In the genomic region with DNA sequence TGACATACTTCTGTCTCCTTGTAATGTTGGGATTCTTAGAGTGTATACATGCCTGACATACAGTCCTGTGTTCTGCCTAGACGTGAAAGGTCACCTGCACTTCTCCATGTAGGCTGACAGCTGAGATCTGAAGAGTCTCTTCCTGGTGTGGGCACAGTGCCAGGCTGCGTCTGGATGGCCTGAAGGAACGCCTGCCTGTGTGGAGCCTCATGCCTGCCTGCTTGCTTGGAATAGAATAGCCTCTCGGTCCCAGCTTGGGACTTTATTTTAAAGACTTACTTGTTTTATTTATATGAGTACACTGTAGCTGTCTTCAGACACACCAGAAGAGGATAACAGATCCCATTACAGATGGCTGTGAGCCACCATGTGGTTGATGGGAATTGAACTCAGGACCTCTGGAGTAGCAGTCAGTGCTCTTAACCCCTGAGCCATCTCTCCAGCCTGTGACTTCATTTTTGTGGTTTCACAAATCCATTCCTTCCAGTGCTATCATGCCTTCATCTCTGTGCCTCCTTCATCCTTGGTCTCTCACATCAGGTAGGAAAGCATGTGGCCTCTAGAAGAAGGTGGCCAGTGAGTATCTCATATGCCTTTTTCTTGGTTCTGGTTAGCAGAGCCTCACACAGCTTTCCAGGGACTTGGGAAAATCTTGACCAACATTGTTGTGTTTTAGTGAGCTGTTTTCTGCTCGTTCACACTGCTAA, we compare ENCODE assay signal across 8 mouse cellular contexts. TPM values are rescaled to one million over a fixed set of nuclear protein-coding genes. Genes with fewer than 3 reads are reported as not detected.
DNase-seq lines count a peak whose midpoint lies in the region; ATAC-seq lines count a peak whose summit lies in the region.

No protein-coding gene starts in this region.

- peaks cover 12% of the 10 kb centered on the region; the same call in 1 of the 2 replicates for H3K4me1 ChIP-seq in limb, embryonic 13.5 days
- peaks cover 8% of the 10 kb centered on the region for H3K4me1 ChIP-seq in limb, embryonic 10.5 days

- H3K4me2 ChIP-seq in limb, embryonic 13.5 days (replicated peaks), result no peak overlapping the region

- H3K9ac ChIP-seq in limb, embryonic 13.5 days, result no peak overlapping the region

- H3K27ac ChIP-seq in limb, embryonic 13.5 days, result no peak overlapping the region
- no peak overlapping the region for H3K27ac ChIP-seq in limb, embryonic 10.5 days

- WGBS in limb, embryonic 13.5 days, result 59% methylated on average over 5 of the region's 5 CpGs
- 84% methylated on average over 5 of the region's 5 CpGs for WGBS in limb, embryonic 10.5 days

- peak; percentile 28; the same call in 1 of the 2 replicates for ATAC-seq in limb, embryonic 13.5 days (ENCODE audit: low FRiP score, low read depth)
- ATAC-seq in erythroblast, adult 5-6 weeks (replicated peaks; ENCODE audit: low FRiP score, poor library complexity, severe bottlenecking), result no peak

- H3K27me3 ChIP-seq in limb, embryonic 13.5 days, result no peaks in the 10 kb centered on the region
- H3K27me3 ChIP-seq in limb, embryonic 10.5 days (ENCODE audit: low read depth, poor library complexity, severe bottlenecking), result no peaks in the 10 kb centered on the region

- DNase-seq in limb, embryonic 10.5 days (ENCODE audit: low spot score), result no peak
- peak; percentile 68 for DNase-seq in adrenal gland, postnatal 25 days
- peak; percentile 53 for DNase-seq in fibroblast of lung, adult 2 months (ENCODE audit: low read depth)
- peak; percentile 80 for DNase-seq in kidney, postnatal 10 days
- no peak for DNase-seq in frontal cortex, postnatal 10 days (ENCODE audit: low spot score in 2 of 2)
- no peak for DNase-seq in layer of hippocampus, adult 9-11 months

- H3K4me3 ChIP-seq in limb, embryonic 13.5 days, result no peak overlapping the region
- no peak overlapping the region for H3K4me3 ChIP-seq in limb, embryonic 10.5 days

- peaks cover 2% of the 10 kb centered on the region for H3K36me3 ChIP-seq in limb, embryonic 13.5 days
- H3K36me3 ChIP-seq in limb, embryonic 10.5 days, result peaks cover 11% of the 10 kb centered on the region

- H3K9me3 ChIP-seq in limb, embryonic 13.5 days, result no peaks in the 10 kb centered on the region
- H3K9me3 ChIP-seq in limb, embryonic 10.5 days (replicated peaks), result no peaks in the 10 kb centered on the region

RNA-seq across cellular contexts. Expression of gene Ptpn1, which starts 26.4 kb away (rescaled TPM):
- 54.0 and 54.9 TPM in 2 replicates for polyA plus RNA-seq in limb, embryonic 13.5 days (2015; fragmentation: Nextera tagmentation; extraction: Ambion mirVana)
- polyA plus RNA-seq in limb, embryonic 10.5 days (2016; fragmentation: Nextera tagmentation; extraction: Ambion mirVana), result 56.4 and 62.2 TPM in 2 replicates
- total RNA-seq in adrenal gland, postnatal 25 days (2021), result 37.0 and 53.1 TPM in 2 replicates
- 11.7 and 11.9 TPM in 2 replicates for total RNA-seq in erythroblast, adult 5-6 weeks (2015; ENCODE audit: low replicate concordance)
- 8.9 and 9.1 TPM in 2 replicates for total RNA-seq in erythroblast, adult 5-6 weeks (2017; ENCODE audit: low replicate concordance)

RNA-seq across cellular contexts. Expression of gene Ripor3, which starts 52.2 kb away (rescaled TPM):
- polyA plus RNA-seq in limb, embryonic 13.5 days (2015; fragmentation: Nextera tagmentation; extraction: Ambion mirVana), result 2.6 and 2.8 TPM in 2 replicates
- polyA plus RNA-seq in limb, embryonic 10.5 days (2016; fragmentation: Nextera tagmentation; extraction: Ambion mirVana), result 0.44 and 0.49 TPM in 2 replicates
- total RNA-seq in adrenal gland, postnatal 25 days (2021), result 2.1 and 2.8 TPM in 2 replicates
- not detected in 2 replicates for total RNA-seq in erythroblast, adult 5-6 weeks (2015; ENCODE audit: low replicate concordance)
- total RNA-seq in erythroblast, adult 5-6 weeks (2017; ENCODE audit: low replicate concordance), result not detected in 2 replicates

Comparison
In these comparisons a context has a peak if more than half of its experiments do, and no peak if none do; other contexts are left out.
1. DNase-seq: peak in adrenal gland, postnatal 25 days (single experiment), fibroblast of lung, adult 2 months (single experiment) and kidney, postnatal 10 days (single experiment); none in limb, embryonic 10.5 days (single experiment), frontal cortex, postnatal 10 days (0 of 2) and layer of hippocampus, adult 9-11 months (single experiment).